Mouse (Mus musculus) ovary, adult 2 months (tissue): ENCODE measurements around the gene Cd79b. TPM values are rescaled to one million over a fixed set of nuclear protein-coding genes. Genes with fewer than 3 reads are reported as not detected.

Source experiments
- polyA plus RNA-seq: library from polyadenylated mRNA; depleted of rRNA; stranded (reverse); fragments of >200 nt; gene quantifications from 2 replicates; pipeline ENCODE4 v1.2.3, GENCODE M21; 2012; rRNA removed

Cd79b gene
- polyA plus RNA-seq: 1.6 and 1.9 TPM in 2 replicates

GRCm38 (mm10) chr11:106314333-106314812, at the start of gene Cd79b:
Gene Cd79b, minus strand, starts transcription at chr11:106314762.

GRCm38 (mm10) chr11:106353188-106353587, 38.6 kb upstream of the Cd79b start, which contains the start of gene Scn4a:
Gene Scn4a, minus strand, starts transcription at chr11:106353288.

GRCm38 (mm10) chr11:106301765-106302164, 12.8 kb downstream of the Cd79b start, which contains the start of gene Gh:
Gene Gh, minus strand, starts transcription at chr11:106301865.

GRCm38 (mm10) chr11:106276454-106276853, 38.1 kb downstream of the Cd79b start, which contains the start of gene Tcam1:
Gene Tcam1, plus strand, starts transcription at chr11:106276672.

GRCm38 (mm10) chr11:106272644-106273310, 41.8 kb downstream of the Cd79b start, which contains the start of gene Smarcd2:
Gene Smarcd2, minus strand, starts transcription at chr11:106272972.

Other genes with a start within 250 kb of the Cd79b start
- 13.4 and 14.6 TPM in 2 replicates for gene Taco1, start 248.7 kb downstream of the Cd79b start, polyA plus RNA-seq
- 51.7 and 55.4 TPM in 2 replicates for gene Map3k3, start 230.1 kb downstream of the Cd79b start, polyA plus RNA-seq
- gene Gm10840, start 153.9 kb downstream of the Cd79b start, polyA plus RNA-seq: not detected in 2 replicates
- gene Limd2, start 153.9 kb downstream of the Cd79b start, polyA plus RNA-seq: 26.1 and 32.1 TPM in 2 replicates
- gene Strada, start 112.6 kb downstream of the Cd79b start, polyA plus RNA-seq: 24.5 and 35.7 TPM in 2 replicates
- 9.6 and 9.7 TPM in 2 replicates for gene Ccdc47, start 98.4 kb downstream of the Cd79b start, polyA plus RNA-seq
- gene Ddx42, start 97.8 kb downstream of the Cd79b start, polyA plus RNA-seq: 10.6 and 14.3 TPM in 2 replicates
- gene Ftsj3, start 58.7 kb downstream of the Cd79b start, polyA plus RNA-seq: 21.0 and 22.2 TPM in 2 replicates
- 26.6 and 33.6 TPM in 2 replicates for gene Psmc5, start 58.6 kb downstream of the Cd79b start, polyA plus RNA-seq
- 116 and 149 TPM in 2 replicates for gene Smarcd2, start 41.8 kb downstream of the Cd79b start, polyA plus RNA-seq
- gene Tcam1, start 38.1 kb downstream of the Cd79b start, polyA plus RNA-seq: 0.24 and 0.45 TPM in 2 replicates
- not detected in 2 replicates for gene Gh, start 12.9 kb downstream of the Cd79b start, polyA plus RNA-seq
- gene Scn4a, start 38.5 kb upstream of the Cd79b start, polyA plus RNA-seq: 0.17 and 0.24 TPM in 2 replicates
- gene Prr29, start 50.7 kb upstream of the Cd79b start, polyA plus RNA-seq: 55.9 and 61.8 TPM in 2 replicates
- gene Icam2, start 73.3 kb upstream of the Cd79b start, polyA plus RNA-seq: 21.6 and 26.7 TPM in 2 replicates
- gene Ern1, start 173.1 kb upstream of the Cd79b start, polyA plus RNA-seq: 72.2 and 154 TPM in 2 replicates